Mouse (Mus musculus): ENCODE measurements at regions not wholly inside any gene's neighbourhood (a gene's known extent, or its start where the extent isn't known, plus 50 kb on each side); places are given as distances from the start of the nearest gene placed in this dataset.
A peak's percentile ranks its signal among the peaks of the same experiment; 100 is the strongest.

DNA sequence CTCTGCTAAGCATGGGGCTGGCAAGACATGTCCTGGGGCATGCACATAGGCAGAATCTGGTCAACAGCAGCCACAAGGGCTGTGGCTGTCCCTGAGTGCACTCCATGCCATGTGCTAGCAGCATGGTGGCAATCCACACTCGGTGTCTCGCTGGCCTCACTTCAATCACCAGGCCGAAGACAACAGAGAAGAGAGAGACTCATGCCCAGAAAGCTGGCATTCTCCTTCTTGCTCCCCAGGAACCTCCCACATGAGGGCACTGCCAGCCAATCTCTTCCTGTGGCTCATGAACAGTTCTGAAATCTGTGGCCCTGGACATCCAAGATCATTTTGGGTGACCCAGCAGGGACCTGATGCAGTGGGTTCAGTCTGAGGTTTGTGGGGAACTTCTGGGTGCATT, 74.5 kb upstream of the Gm26897 start:
- no peak for DNase-seq

DNA sequence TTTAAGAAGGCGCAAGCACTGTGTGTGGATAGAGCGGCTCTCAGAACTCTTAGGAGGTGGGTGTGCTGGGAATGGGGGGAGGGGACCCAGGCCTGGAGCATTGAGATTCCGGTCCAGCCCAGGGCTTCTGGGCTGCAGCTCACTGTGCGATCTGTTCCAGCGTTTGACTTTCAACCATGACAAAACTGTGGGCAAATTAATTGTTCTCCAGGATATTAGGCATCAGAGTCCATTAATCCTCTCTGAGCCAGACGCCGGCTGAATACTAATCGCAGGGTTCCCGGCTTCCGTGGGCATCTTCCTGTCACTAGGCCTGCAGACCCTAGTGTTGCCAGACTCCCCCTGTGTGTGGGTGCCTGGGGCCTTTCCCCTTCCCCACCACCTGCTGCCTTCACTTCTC, 73.3 kb upstream of the Gm26897 start:
- DNase-seq: no peak

DNA sequence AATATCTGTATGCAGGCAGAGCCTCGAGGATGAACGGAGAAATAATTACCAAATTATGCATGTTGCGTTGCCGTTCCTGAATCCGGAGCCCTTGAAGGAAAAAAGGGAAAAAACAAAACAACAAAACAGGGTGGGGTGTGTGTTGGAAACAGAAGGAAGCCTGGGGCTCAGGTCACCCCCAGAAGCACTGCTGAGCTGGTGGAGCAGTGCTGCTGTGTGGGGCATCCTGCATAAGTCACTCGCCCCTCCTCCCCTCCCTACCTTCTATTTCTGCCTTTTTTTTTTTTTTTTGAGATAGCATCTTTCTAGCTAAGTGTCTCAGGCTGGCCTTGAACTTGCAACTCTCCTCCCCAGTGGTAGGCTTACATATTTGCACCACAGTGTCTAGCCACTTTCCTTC, 72.8 kb upstream of the Gm26897 start:
- DNase-seq: no peak

- peak; percentile 48 for DNase-seq
Measured at GRCm38 (mm10) chr5:111661971-111662370, 71.8 kb upstream of the Gm26897 start.

DNA sequence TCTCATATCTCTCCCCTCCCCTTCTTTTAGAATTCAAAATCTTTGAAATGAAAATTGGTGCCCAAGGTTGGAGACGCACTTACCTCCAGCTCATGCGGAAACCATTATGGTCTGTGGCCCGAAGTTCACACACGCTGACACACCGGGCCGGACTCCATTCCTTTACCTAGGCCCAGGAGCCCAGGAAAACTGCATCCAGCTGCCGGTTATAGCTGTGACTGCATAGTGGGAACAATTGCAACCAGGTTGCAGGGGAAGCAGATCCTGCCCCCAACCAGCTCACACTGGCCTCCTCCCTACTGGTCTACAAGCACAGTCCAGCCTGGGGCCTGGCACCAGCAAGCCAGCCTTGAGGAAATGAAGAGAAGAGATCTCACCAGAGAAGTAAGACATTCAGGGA, 69.9 kb upstream of the Gm26897 start:
- DNase-seq: no peak

DNA sequence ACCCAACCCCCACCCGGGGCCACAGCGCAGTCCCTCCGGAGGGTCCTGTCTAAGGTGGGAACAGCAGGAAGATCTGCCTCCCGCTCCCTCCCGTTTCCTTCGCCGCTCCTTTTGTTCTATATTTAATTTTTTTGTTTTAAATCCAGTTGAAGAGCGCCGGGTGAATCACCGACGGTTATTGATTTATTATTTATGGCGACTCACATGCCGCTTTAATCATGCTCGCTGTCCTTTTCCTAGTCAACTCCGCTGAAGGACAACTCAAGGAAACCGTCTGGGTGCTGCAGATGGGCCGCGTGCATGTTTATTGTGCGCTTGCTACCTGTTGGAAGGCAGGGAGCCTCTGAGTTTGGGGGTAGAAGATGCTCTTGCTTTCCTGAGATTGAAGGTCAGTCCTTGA, 68.3 kb upstream of the Gm26897 start:
- no peak for DNase-seq

DNA sequence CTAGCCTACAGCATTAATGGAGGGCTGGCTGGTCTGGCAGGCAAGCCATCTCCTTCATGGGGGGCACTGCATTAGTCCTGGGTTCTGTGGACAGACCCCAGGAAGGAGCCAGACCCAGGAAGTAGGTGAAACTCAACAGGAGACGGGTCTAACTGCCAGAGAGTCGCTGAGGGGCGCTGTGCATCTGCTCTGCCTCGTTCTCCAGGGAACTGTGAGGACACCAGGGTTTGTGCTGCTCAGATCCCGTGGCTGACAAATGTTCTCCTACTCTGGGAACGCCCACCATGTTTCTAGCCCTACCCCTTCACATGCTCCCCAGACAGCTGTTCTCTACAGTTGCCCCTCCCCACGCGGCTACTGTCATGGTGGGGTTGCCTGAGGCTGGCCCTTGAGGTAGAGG, 67.7 kb upstream of the Gm26897 start:
- DNase-seq: no peak

DNA sequence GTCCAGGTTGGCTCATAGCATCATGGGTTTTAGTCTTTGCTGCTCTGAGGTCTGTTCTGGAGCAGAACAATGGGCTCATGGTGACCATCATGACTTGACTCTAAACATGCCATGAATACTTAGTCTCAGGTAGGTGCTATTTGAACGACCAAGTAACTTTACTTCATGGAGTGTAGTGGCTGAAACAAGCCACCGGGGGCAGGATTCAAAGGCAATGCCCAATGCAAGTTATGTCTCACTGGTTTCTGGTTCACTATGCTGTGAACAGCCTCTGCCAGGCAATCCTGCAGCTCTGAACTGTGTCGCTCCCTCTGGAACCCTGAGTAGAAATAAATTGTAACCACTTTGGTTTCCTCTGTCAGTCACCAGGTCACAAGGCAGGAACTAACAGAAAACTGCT, 65.8 kb upstream of the Gm26897 start:
- no peak for DNase-seq

DNA sequence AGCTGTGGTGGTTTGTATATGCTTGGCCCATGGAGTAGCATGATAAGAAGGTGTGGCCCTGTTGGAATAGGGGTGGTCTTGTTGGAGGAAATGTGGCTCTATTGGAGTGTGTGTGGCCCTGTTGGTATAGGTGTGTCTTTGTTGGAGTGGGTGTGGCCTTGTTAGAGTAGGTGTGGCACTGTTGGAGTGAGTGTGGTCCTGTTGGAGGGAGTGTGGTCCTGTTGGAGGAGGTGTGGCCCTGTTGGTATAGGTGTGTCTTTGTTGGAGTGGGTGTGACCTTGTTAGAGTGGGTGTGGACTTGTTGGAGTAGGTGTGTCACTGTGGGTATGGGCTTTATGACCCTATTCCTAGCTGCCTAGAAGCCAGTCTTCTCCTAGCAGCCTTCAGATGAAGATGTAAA, 64.6 kb upstream of the Gm26897 start:
- DNase-seq: no peak

DNA sequence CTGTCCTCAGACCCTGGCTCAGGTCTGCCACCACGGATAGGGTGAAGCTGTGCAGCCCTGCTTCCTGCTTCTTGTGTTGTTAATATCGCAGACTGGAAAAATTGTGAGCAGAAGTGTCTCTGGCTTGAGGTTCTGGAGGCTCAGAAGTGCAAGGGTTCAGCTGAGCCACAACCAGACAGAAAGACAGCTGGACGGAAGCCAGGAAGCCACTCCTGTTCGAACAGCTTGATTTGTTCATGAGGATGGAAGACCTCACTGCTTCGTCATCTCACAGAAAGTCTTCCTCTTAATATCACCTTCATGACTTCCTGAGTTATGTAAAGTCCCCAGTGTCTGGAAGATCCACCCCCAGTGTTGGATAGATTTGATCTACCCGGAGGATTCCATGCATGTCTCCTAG, 62.0 kb upstream of the Gm26897 start:
- DNase-seq: peak; percentile 37

DNA sequence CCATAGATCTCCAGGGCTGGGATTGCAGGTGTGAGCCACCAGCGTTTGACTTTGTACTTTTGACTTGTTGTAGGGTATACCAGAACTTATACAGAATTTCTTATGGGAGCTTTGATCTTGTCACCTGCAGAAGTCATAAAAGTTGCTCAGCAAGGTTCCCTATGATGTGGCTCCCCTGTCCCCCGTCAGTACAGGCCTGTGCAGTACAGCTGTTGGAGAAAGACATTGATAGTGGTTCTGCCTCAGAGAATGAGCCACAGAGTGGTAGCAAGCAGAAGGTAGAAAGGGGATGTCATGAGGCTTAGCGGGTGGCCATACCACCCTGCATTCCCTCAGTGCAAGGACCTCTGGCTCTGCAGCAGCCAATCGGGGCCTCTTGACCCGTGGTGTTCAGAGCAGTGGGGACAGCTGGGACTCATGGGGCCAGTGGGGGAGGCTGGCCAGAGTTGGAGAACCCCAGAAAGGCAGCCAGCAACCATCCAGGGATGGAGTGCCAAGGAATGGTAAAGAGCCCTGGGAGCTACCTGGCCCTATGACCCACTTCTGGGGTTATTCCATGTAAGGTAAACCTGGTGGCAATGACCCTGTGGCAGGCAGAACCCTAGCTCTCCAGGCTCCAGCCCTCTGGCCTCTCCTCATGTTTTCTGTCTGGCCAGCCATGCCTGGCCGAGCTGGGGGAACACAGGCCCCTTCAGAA, 58.6 kb upstream of the Gm26897 start:
- DNase-seq: no peak

DNA sequence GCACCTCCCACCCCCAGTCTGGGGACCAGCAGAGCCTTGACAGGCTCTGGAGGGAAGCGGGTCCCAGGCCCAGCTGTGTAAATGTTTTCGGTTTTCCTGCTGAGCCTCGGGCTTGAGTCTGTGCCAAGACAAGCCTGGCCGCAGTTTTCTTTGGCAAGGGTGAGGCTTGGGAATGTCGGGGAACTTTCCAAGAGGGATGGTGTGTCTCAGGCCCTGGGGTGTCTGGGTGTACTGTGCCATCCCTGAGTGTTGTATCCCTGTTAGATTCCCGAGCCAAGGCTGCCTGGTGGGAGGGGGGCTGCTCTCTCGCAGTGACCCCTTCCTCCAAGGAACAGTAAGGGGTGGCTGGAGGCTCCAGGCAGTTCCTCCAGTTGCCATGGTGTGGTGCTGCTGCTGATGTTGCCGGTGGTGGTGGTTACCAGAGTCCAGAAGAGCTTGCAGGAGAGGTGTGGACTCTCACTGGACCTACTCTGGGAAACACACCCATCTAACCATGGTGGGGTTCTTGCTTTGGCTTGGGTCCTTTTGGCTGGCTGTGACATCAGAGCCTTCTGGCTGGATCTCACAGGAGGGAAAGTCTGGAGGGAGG, 58.0 kb upstream of the Gm26897 start:
- DNase-seq: peak; percentile 91

GRCm38 (mm10) chr5:111677847-111678311, 55.8 kb upstream of the Gm26897 start:
- DNase-seq: no peak

DNA sequence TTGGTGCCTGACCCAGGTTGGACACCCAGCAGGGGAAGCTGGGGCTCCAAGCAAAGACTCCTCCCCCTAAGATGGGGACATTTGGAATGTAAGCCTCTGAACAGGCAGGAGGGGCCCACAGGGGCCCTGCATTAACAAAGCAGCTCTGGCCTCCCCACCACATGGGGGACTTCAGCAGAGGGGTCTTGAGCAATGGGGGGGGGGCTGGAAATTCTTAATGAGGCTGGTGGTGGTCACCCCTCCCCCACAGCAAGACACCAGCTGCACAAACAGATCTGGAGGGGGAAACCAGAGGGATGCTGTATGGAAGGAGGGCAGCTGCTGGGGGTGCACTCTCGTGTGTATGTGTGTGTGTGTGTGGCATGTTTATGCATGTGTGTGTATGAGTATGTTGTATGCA, 55.2 kb upstream of the Gm26897 start:
- no peak for DNase-seq

- DNase-seq: no peak
Measured at GRCm38 (mm10) chr5:111681362-111682028, 52.2 kb upstream of the Gm26897 start.

DNA sequence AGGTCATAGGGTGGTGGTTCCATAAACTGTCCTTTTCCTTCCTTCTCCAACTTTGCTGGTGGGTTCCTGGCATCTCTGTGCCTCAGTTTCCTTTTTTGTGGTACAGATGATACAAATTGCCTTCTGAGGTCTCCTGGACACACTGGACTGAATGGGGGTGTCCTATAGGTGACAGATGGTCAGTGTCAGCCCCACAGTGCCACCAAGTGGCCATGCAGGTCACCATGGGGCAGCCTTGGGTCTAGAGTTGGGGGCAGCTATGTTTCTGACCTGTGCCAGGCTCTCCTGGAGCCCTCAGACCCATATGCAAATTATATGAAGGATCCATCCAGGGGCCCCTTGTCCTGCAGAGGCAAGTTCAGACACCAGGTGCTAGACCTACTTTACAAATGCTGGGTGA, 50.8 kb upstream of the Gm26897 start:
- DNase-seq: peak; percentile 72
